Mouse (Mus musculus) telencephalon, adult 2 months (tissue): ENCODE measurements at regions not wholly inside any gene's neighbourhood (a gene's known extent, or its start where the extent isn't known, plus 50 kb on each side); places are given as distances from the start of the nearest gene placed in this dataset.

Source experiments
- DNase-seq: peaks from one replicate; pipeline ENCODE4 v3.0.0-alpha.2; 2011; ENCODE audit warnings: low read depth, low spot score

GRCm38 (mm10) chr13:16315689-16316088 is 304.0 kb downstream of the Inhba start:
- DNase-seq: no peak

GRCm38 (mm10) chr13:16316581-16316980 is 304.9 kb downstream of the Inhba start:
- DNase-seq: no peak

- DNase-seq: no peak
Measured at GRCm38 (mm10) chr13:16317412-16317811, 305.8 kb downstream of the Inhba start.

GRCm38 (mm10) chr13:16320392-16320791 is 308.7 kb downstream of the Inhba start:
- DNase-seq: no peak

GRCm38 (mm10) chr13:16325661-16326060 is 314.0 kb downstream of the Inhba start:
- no peak for DNase-seq

GRCm38 (mm10) chr13:16341727-16342126 is 330.1 kb downstream of the Inhba start:
- no peak for DNase-seq

GRCm38 (mm10) chr13:16342171-16342570 is 330.5 kb downstream of the Inhba start:
- no peak for DNase-seq

GRCm38 (mm10) chr13:16343280-16343945 is 331.8 kb downstream of the Inhba start:
- DNase-seq: no peak

- no peak for DNase-seq
Measured at GRCm38 (mm10) chr13:16349353-16349752, 337.7 kb downstream of the Inhba start.

- DNase-seq: peak; percentile 33
Measured at GRCm38 (mm10) chr13:16350061-16350460, 338.4 kb downstream of the Inhba start.

- peak; percentile 65 for DNase-seq
Measured at GRCm38 (mm10) chr13:16355316-16355715, 343.7 kb downstream of the Inhba start.

GRCm38 (mm10) chr13:16379492-16379891 is 367.8 kb downstream of the Inhba start:
- no peak for DNase-seq

GRCm38 (mm10) chr13:16379949-16380348 is 368.3 kb downstream of the Inhba start:
- DNase-seq: no peak

- peak; percentile 67 for DNase-seq
Measured at GRCm38 (mm10) chr13:16382936-16383511, 371.4 kb downstream of the Inhba start.

GRCm38 (mm10) chr13:16416356-16417019 is 404.8 kb downstream of the Inhba start:
- no peak for DNase-seq

GRCm38 (mm10) chr13:16424147-16424546 is 412.5 kb downstream of the Inhba start:
- DNase-seq: no peak

GRCm38 (mm10) chr13:16435436-16435835 is 423.8 kb downstream of the Inhba start:
- no peak for DNase-seq

- no peak for DNase-seq
Measured at GRCm38 (mm10) chr13:16453234-16453633, 441.6 kb downstream of the Inhba start.

- DNase-seq: no peak
Measured at GRCm38 (mm10) chr13:16459743-16460142, 448.1 kb downstream of the Inhba start.

- no peak for DNase-seq
Measured at GRCm38 (mm10) chr13:16461681-16462080, 450.0 kb downstream of the Inhba start.

- DNase-seq: no peak
Measured at GRCm38 (mm10) chr13:16464823-16465222, 453.2 kb downstream of the Inhba start.

GRCm38 (mm10) chr13:16465317-16465716 is 453.7 kb downstream of the Inhba start:
- DNase-seq: no peak

GRCm38 (mm10) chr13:16465812-16466211 is 454.2 kb downstream of the Inhba start:
- DNase-seq: no peak
